Comparison of ENCODE assay signal across 8 mouse cellular contexts in genomic region chr1:39911446-39911845, GRCm38 (mm10). TPM values are rescaled to one million over a fixed set of nuclear protein-coding genes. Genes with fewer than 3 reads are reported as not detected.
A peak's percentile ranks its signal among the peaks of the same experiment; 100 is the strongest.
DNase-seq lines count a peak whose midpoint lies in the region; ATAC-seq and TF ChIP-seq lines count a peak whose summit lies in the region.

No protein-coding gene starts in this region.

- no peak overlapping the region for H3K4me3 ChIP-seq in heart, adult 2 months
- H3K4me3 ChIP-seq in heart, embryonic 10.5 days = no peak overlapping the region
- H3K4me3 ChIP-seq in testis, adult 2 months (ENCODE audit: control insufficient read depth, low read depth, low read length) = no peak overlapping the region
- no peak overlapping the region for H3K4me3 ChIP-seq in intestine, embryonic 14.5 days (ENCODE audit: low read depth, low read length)

- TF ChIP-seq POLR2A in heart, adult 2 months (IDR thresholded peaks at IDR 0.05; ENCODE audit: insufficient read depth, low read depth, low read length) = no peak
- no peak for TF ChIP-seq POLR2A in testis, adult 2 months (IDR thresholded peaks at IDR 0.05; ENCODE audit: control insufficient read depth, low read depth, low read length)

- no peaks in the 10 kb centered on the region for H3K9me3 ChIP-seq in heart, embryonic 10.5 days
- H3K9me3 ChIP-seq in intestine, embryonic 14.5 days (ENCODE audit: control insufficient read depth, low read length) = 0 out of 2 replicates have a peak, but pooled peaks cover 3% of the 10 kb centered on the region

- no peak for DNase-seq in heart, adult 2 months
- DNase-seq in heart, embryonic 10.5 days (ENCODE audit: low spot score) = no peak
- DNase-seq in testis, postnatal 10 days (ENCODE audit: low spot score) = no peak
- peak; percentile 39 for DNase-seq in cerebellum, adult 8-10 months
- DNase-seq in intestine, embryonic 14.5 days (ENCODE audit: low spot score) = no peak

- no peak overlapping the region for H3K4me2 ChIP-seq in intestine, embryonic 14.5 days (ENCODE audit: low read length)

- H3K9ac ChIP-seq in heart, adult 2 months (ENCODE audit: low read depth, low read length) = no peak overlapping the region
- no peak overlapping the region for H3K9ac ChIP-seq in intestine, embryonic 14.5 days (ENCODE audit: low read length)

- peaks cover 27% of the 10 kb centered on the region for H3K36me3 ChIP-seq in heart, adult 2 months (ENCODE audit: control insufficient read depth, insufficient read depth, low read length)
- H3K36me3 ChIP-seq in heart, embryonic 10.5 days = peaks cover 46% of the 10 kb centered on the region
- H3K36me3 ChIP-seq in testis, adult 2 months (ENCODE audit: control insufficient read depth, insufficient read depth, low read length) = no peaks in the 10 kb centered on the region
- H3K36me3 ChIP-seq in intestine, embryonic 14.5 days (ENCODE audit: control insufficient read depth, insufficient read depth, low read length) = peaks cover 22% of the 10 kb centered on the region

- intact Hi-C loops in heart, adult 2 months (cut with DNase I) = loop anchor here (2.0 kb wide), 2 partner anchors 25 to 65 kb away; no protein-coding TSS in a partner anchor

- ATAC-seq in intestine, embryonic 14.5 days (replicated peaks; ENCODE audit: low FRiP score, low TSS enrichment, low read depth) = peak; percentile 20; the same call in 1 of the 2 replicates
- ATAC-seq in megakaryocyte-erythroid progenitor cell, adult 5-6 weeks (replicated peaks; ENCODE audit: low FRiP score, low TSS enrichment, poor library complexity, severe bottlenecking) = peak; percentile 87
- no peak for ATAC-seq in erythroblast, adult 5-6 weeks (replicated peaks; ENCODE audit: low FRiP score, poor library complexity, severe bottlenecking)

- 10% methylated on average over 3 of the region's 3 CpGs for WGBS in heart, adult 2 months
- WGBS in heart, embryonic 10.5 days = 58% methylated on average over 3 of the region's 3 CpGs
- 65% methylated on average over 3 of the region's 3 CpGs for WGBS in intestine, embryonic 14.5 days

- 0 out of 2 replicates have a peak, but pooled peaks have one; percentile 60 for TF ChIP-seq EP300 in heart, adult 2 months (IDR thresholded peaks at IDR 0.05; ENCODE audit: insufficient read depth, low read depth, low read length)

- H3K79me2 ChIP-seq in heart, adult 2 months (replicated peaks; ENCODE audit: control insufficient read depth, insufficient read depth, low read length) = peaks cover 19% of the 10 kb centered on the region

- H3K27me3 ChIP-seq in heart, adult 2 months (ENCODE audit: control insufficient read depth, insufficient read depth, low read length) = no peaks in the 10 kb centered on the region
- H3K27me3 ChIP-seq in heart, embryonic 10.5 days (ENCODE audit: insufficient read depth, poor library complexity, severe bottlenecking) = no peaks in the 10 kb centered on the region
- no peaks in the 10 kb centered on the region for H3K27me3 ChIP-seq in testis, adult 2 months (ENCODE audit: control insufficient read depth, insufficient read depth, low read length)
- H3K27me3 ChIP-seq in intestine, embryonic 14.5 days (replicated peaks; ENCODE audit: control insufficient read depth, insufficient read depth, low read length) = no peaks in the 10 kb centered on the region

- peaks cover 33% of the 10 kb centered on the region for H3K4me1 ChIP-seq in heart, adult 2 months (ENCODE audit: control insufficient read depth, insufficient read depth, low read length)
- H3K4me1 ChIP-seq in heart, embryonic 10.5 days = peaks cover 47% of the 10 kb centered on the region
- peaks cover 3% of the 10 kb centered on the region for H3K4me1 ChIP-seq in testis, adult 2 months (ENCODE audit: control insufficient read depth, insufficient read depth, low read length)
- H3K4me1 ChIP-seq in intestine, embryonic 14.5 days (replicated peaks; ENCODE audit: control insufficient read depth, insufficient read depth, low read length) = peaks cover 23% of the 10 kb centered on the region

- no peak overlapping the region for H3K27ac ChIP-seq in heart, adult 2 months
- H3K27ac ChIP-seq in heart, embryonic 10.5 days = no peak overlapping the region
- H3K27ac ChIP-seq in testis, adult 2 months (ENCODE audit: control insufficient read depth, insufficient read depth, low read depth, low read length) = no peak overlapping the region
- H3K27ac ChIP-seq in intestine, embryonic 14.5 days (ENCODE audit: low read depth) = no peak overlapping the region

- peak; percentile 95 for TF ChIP-seq CTCF in heart, adult 2 months (IDR thresholded peaks at IDR 0.05)
- peak; percentile 60; the same call in 1 of the 2 replicates for TF ChIP-seq CTCF in testis, adult 2 months (IDR thresholded peaks at IDR 0.05; ENCODE audit: control insufficient read depth, insufficient read depth, insufficient replicate concordance, low read depth, low read length)

RNA-seq across cellular contexts. Expression of gene Map4k4, which starts 10.7 kb away (rescaled TPM):
- 100 to 1,000 TPM; 129 to 134 TPM for total RNA-seq in heart, adult 2 months (2021)
- polyA plus RNA-seq in heart, adult 2 months (2012; rRNA removed) = 85.2 and 133 TPM in 2 replicates
- polyA plus RNA-seq in heart, embryonic 10.5 days (2016; fragmentation: Nextera tagmentation; extraction: Ambion mirVana) = 19.0 and 24.7 TPM in 2 replicates
- polyA plus RNA-seq in testis, adult 2 months (2012; rRNA removed) = 18.5 and 25.6 TPM in 2 replicates
- 28.3 and 35.4 TPM in 2 replicates for polyA plus RNA-seq in intestine, embryonic 14.5 days (2014; fragmentation: Nextera tagmentation; extraction: Ambion mirVana)
- total RNA-seq in megakaryocyte-erythroid progenitor cell, adult 5-6 weeks (2014; fragmentation: Nextera tagmentation) = 20.4 and 29.0 TPM in 2 replicates
- 29.6 and 49.0 TPM in 2 replicates for total RNA-seq in megakaryocyte-erythroid progenitor cell, adult 5-6 weeks (2017)
- total RNA-seq in erythroblast, adult 5-6 weeks (2015; ENCODE audit: low replicate concordance) = 2.3 and 15.2 TPM in 2 replicates
- total RNA-seq in erythroblast, adult 5-6 weeks (2017; ENCODE audit: low replicate concordance) = 14.6 and 19.3 TPM in 2 replicates
